Mouse (Mus musculus): ENCODE measurements at regions not wholly inside any gene's neighbourhood (a gene's known extent, or its start where the extent isn't known, plus 50 kb on each side); places are given as distances from the start of the nearest gene placed in this dataset.

DNA sequence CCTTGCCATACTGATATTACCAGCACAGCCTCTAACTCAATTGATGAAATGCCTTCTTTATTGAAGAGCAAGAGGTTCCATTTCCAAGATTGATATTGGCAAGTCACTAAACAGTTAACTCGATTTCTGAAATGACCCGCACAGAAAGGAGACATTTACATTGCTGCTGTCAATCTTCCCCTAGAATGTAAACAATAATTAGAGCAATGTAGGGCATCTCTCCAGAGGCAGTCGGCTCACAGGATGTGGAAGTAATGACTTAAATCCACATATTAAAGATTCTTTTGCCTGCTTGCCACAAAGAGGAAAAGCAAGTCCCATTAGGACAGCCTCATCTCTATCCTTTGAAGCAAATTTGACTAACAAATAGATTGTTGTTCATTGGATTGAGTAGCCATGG lies 261.0 kb upstream of the Nsun2 start:
- TF ChIP-seq CTCF (IDR thresholded peaks at IDR 0.05) = no peak
- no peak for TF ChIP-seq EP300 (IDR thresholded peaks at IDR 0.05)

All from lung, postnatal 0 days (tissue).